Mouse (Mus musculus): ENCODE measurements around the gene Nxph3.
A peak's percentile ranks its signal among the peaks of the same experiment; 100 is the strongest.

GRCm38 (mm10) chr11:95509126-95509717 lies 5.1 kb downstream of the Nxph3 start:
- TF ChIP-seq CTCF (IDR thresholded peaks at IDR 0.05; ENCODE audit: borderline replicate concordance, extremely low read depth, insufficient read depth, insufficient read length) = peak; percentile 53; the same call in 1 of the 2 replicates
- no peak for TF ChIP-seq POLR2A (IDR thresholded peaks at IDR 0.05; ENCODE audit: borderline replicate concordance, extremely low read depth, insufficient read depth, insufficient read length, poor library complexity, severe bottlenecking)

All from brain, embryonic 14.5 days (tissue).